Comparison of ENCODE assay signal across 8 mouse cellular contexts in the genomic region with DNA sequence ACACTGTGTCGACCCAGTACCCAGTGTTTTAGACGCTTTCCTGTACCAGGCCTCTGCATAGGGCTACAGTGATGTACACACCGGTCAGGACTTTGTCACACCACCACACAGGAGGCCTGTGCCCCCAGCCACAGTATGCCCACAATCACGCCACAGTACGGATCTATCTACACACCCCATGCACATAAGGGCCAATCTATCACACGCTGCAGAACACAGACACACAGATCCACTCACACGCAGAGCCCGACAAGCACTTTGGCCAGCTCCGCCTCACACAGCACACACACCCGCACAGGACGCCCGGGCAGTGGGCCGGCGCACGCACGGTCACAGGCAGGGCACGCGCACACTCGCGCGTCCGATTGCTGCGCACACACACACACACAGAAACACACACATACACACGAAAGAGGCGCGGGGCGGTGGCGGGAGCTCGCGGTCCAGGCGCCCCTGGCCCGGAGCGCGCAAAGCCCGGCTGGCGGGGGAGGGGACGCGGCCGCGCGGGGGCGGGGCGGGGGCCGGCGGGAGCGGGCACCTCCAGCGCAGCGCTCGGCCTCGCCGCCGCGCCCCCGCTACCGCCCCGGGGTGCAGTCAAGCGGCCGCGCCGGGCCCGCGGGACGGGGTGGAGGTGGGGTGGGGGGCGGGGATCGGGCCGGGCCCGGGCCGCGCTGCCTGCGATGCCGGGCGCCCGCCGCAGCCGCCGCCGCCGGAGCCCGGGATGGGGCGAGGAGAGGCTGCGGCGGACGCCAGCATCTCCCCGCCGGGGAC. TPM values are rescaled to one million over a fixed set of nuclear protein-coding genes. Genes with fewer than 3 reads are reported as not detected.
DNase-seq lines count a peak whose midpoint lies in the region; ATAC-seq and TF ChIP-seq lines count a peak whose summit lies in the region.

Gene Mgat3 (plus strand): TSS at position 721 of the 771 bp plus-strand sequence.

- H3K36me3 ChIP-seq in thymus, adult 2 months (ENCODE audit: control insufficient read depth, insufficient read depth, low read length), result no peaks in the 10 kb centered on the region
- H3K36me3 ChIP-seq in heart, embryonic 15.5 days, result no peaks in the 10 kb centered on the region
- no peaks in the 10 kb centered on the region for H3K36me3 ChIP-seq in lung, postnatal 0 days (ENCODE audit: insufficient read depth, low read length)

- TF ChIP-seq CTCF in thymus, adult 2 months (IDR thresholded peaks at IDR 0.05; ENCODE audit: borderline replicate concordance, control insufficient read depth, extremely low read depth, insufficient read depth, low read length, poor library complexity), result no peak
- TF ChIP-seq CTCF in layer of hippocampus, adult 2 months (conservative IDR thresholded peaks at IDR 0.05), result no peak
- TF ChIP-seq CTCF in lung, postnatal 0 days (IDR thresholded peaks at IDR 0.05), result no peak

- TF ChIP-seq POLR2A in thymus, adult 2 months (IDR thresholded peaks at IDR 0.05; ENCODE audit: control insufficient read depth, extremely low read depth, insufficient read depth, low read length, poor library complexity), result no peak

- DNase-seq in thymus, adult 2 months, result no peak
- DNase-seq in thymus, postnatal 4 days, result no peak
- DNase-seq in cerebellum, postnatal 14 days, result peak; percentile 81 to 82
- peak; percentile 28 to 40 for DNase-seq in layer of hippocampus, adult 2 months (ENCODE audit: low spot score in 2 of 2)
- DNase-seq in lung, postnatal 0 days (ENCODE audit: low spot score), result peak; percentile 37
- DNase-seq in right cerebral cortex, postnatal 25 days, result peak; percentile 62
- DNase-seq in gastrocnemius, adult 8-10 months (ENCODE audit: low spot score in 2 of 2), result no peak

- no peaks in the 10 kb centered on the region for H3K9me3 ChIP-seq in heart, embryonic 15.5 days (replicated peaks)
- H3K9me3 ChIP-seq in lung, postnatal 0 days (ENCODE audit: low read length), result no peaks in the 10 kb centered on the region

- H3K27ac ChIP-seq in thymus, adult 2 months (ENCODE audit: control insufficient read depth, insufficient read depth, low read length), result no peak within 1 kb of the TSS
- H3K27ac ChIP-seq in heart, embryonic 15.5 days, result peak within 1 kb of the TSS; percentile 49; the same call in 1 of the 2 replicates
- peak within 1 kb of the TSS; percentile 100 for H3K27ac ChIP-seq in layer of hippocampus, adult 2 months
- peak within 1 kb of the TSS; percentile 9; the same call in 1 of the 2 replicates for H3K27ac ChIP-seq in lung, postnatal 0 days (ENCODE audit: low read length)

- peak; percentile 58 for ATAC-seq in heart, embryonic 15.5 days (replicated peaks; ENCODE audit: insufficient number of reproducible peaks, insufficient read depth, low FRiP score, low read depth)
- ATAC-seq in lung, postnatal 0 days, result peak; percentile 78

- WGBS in thymus, adult 2 months, result 5% methylated on average over 84 of the region's 85 CpGs
- WGBS in heart, embryonic 15.5 days, result 4% methylated on average over 52 of the region's 85 CpGs
- 4% methylated on average over 32 of the region's 85 CpGs for WGBS in lung, postnatal 0 days

- peaks cover 7% of the 10 kb centered on the region for H3K4me1 ChIP-seq in thymus, adult 2 months (replicated peaks; ENCODE audit: control insufficient read depth, insufficient read depth, low read length)
- peaks cover 26% of the 10 kb centered on the region for H3K4me1 ChIP-seq in heart, embryonic 15.5 days (replicated peaks)
- peaks cover 5% of the 10 kb centered on the region; the same call in 1 of the 2 replicates for H3K4me1 ChIP-seq in lung, postnatal 0 days (ENCODE audit: insufficient read depth, low read depth, low read length)

- H3K4me3 ChIP-seq in thymus, adult 2 months (ENCODE audit: control insufficient read depth, insufficient read depth, low read length), result peak within 1 kb of the TSS; percentile 25
- peak within 1 kb of the TSS; percentile 70 for H3K4me3 ChIP-seq in heart, embryonic 15.5 days
- H3K4me3 ChIP-seq in layer of hippocampus, adult 2 months, result peak within 1 kb of the TSS; percentile 90
- H3K4me3 ChIP-seq in lung, postnatal 0 days (ENCODE audit: low read depth, low read length), result peak within 1 kb of the TSS; percentile 58

- peak within 1 kb of the TSS; percentile 54 for H3K9ac ChIP-seq in heart, embryonic 15.5 days
- H3K9ac ChIP-seq in lung, postnatal 0 days (replicated peaks; ENCODE audit: low read depth), result peak within 1 kb of the TSS; percentile 39

- peak within 1 kb of the TSS; percentile 98 for H3K4me2 ChIP-seq in heart, embryonic 15.5 days
- H3K4me2 ChIP-seq in lung, postnatal 0 days (replicated peaks; ENCODE audit: low read depth, low read length), result peak within 1 kb of the TSS; percentile 98

- no peak for TF ChIP-seq EP300 in lung, postnatal 0 days (IDR thresholded peaks at IDR 0.05)

- peaks cover 20% of the 10 kb centered on the region; the same call in 1 of the 2 replicates for H3K27me3 ChIP-seq in thymus, adult 2 months (ENCODE audit: control insufficient read depth, insufficient read depth, low read length)
- H3K27me3 ChIP-seq in heart, embryonic 15.5 days, result peaks cover 39% of the 10 kb centered on the region; the same call in 1 of the 2 replicates
- no peaks in the 10 kb centered on the region for H3K27me3 ChIP-seq in lung, postnatal 0 days (replicated peaks; ENCODE audit: insufficient read depth, low read length)

RNA-seq across cellular contexts. Expression of gene Mgat3, which starts in this region (rescaled TPM):
- 16.2 and 20.3 TPM in 2 replicates for polyA plus RNA-seq in thymus, adult 2 months (2012; rRNA removed)
- polyA plus RNA-seq in heart, embryonic 15.5 days (2015; fragmentation: Nextera tagmentation; extraction: Ambion mirVana), result 0.93 and 2.5 TPM in 2 replicates
- 100 to 1,000 TPM; 109 to 115 TPM for total RNA-seq in layer of hippocampus, adult 2 months (2021)
- 3.0 and 3.9 TPM in 2 replicates for polyA plus RNA-seq in lung, postnatal 0 days (2015; fragmentation: Nextera tagmentation; extraction: Ambion mirVana)
- 1 to 10 TPM in 1 of 4 experiments, under 1 TPM in 3; 0.29 to 1.1 (median 0.75) TPM for total RNA-seq in gastrocnemius, adult 8-10 months (2022)

Comparison
In these comparisons a context has a peak if more than half of its experiments do, and no peak if none do; other contexts are left out.
1. RNA of gene Mgat3 (total RNA-seq): 109 to 115 TPM in layer of hippocampus, adult 2 months; 0.29 to 1.1 TPM in gastrocnemius, adult 8-10 months; every median in the first group is over 10 times any median in the second.
2. DNase-seq: peak in cerebellum, postnatal 14 days (2 of 2), layer of hippocampus, adult 2 months (2 of 2), lung, postnatal 0 days (single experiment) and right cerebral cortex, postnatal 25 days (single experiment); none in thymus, adult 2 months (single experiment), thymus, postnatal 4 days (single experiment) and gastrocnemius, adult 8-10 months (0 of 2).
3. H3K4me3 ChIP-seq: peak in every context shown above with its lines; median percentile 90 in layer of hippocampus, adult 2 months; 70 in heart, embryonic 15.5 days; 58 in lung, postnatal 0 days; 25 in thymus, adult 2 months.